Mouse (Mus musculus) adrenal gland, postnatal 10 days (tissue): ENCODE results near the gene Zfp612. TPM values are rescaled to one million over a fixed set of nuclear protein-coding genes. Genes with fewer than 3 reads are reported as not detected.

ENCODE experiments used
- DNase-seq: peaks from one replicate; pipeline ENCODE4 v3.0.0; 2021; ENCODE audit warnings: mixed read lengths
- total RNA-seq, 2 experiments: library from RNA; stranded (reverse); gene quantifications; 2 replicates each; pipeline ENCODE4 v1.2.3; 2021

Gene Zfp612
- total RNA-seq, 2 experiments from 2014 or later, result 6.4 to 6.7 TPM

DNA sequence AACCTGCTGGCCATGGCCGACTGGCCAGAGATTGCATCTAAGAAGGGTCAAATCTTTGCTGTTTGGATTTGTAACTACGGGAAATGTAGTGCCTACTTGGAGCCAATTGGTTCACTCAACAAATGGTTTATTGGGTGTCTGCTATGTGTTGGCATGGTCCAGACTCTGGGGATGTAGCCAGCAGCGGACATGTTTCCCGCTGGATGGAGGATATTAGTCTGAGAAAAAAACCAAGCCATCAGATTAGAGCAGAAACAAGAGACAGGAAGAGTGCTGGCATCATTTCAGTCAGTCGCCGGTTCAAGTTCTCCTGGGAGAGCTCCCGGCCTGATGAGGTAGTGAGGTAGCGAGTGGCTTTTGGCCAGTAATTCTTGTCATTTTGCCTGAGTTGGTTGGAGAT lies 54.7 kb downstream of the Zfp612 start:
- DNase-seq, result no peak

DNA sequence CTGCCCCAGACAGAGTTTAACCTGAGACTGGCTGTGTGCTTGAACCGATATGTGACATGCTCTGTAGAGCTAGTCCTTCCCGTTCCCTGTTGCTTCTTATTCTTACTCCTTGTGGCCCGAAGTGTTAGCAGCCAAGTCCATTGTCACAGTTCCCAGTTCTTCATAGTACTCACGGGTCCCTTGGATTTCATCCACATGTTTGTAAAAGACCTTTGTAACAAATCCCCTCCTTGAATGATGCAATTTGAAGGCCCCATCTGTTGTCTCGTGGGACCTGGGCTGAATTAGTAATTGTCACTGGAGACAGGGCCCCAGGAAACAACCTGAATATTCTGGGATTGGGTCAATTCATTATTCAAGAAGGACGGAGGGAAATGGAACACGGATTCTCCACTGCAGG lies 56.0 kb downstream of the Zfp612 start:
- no peak for DNase-seq

DNA sequence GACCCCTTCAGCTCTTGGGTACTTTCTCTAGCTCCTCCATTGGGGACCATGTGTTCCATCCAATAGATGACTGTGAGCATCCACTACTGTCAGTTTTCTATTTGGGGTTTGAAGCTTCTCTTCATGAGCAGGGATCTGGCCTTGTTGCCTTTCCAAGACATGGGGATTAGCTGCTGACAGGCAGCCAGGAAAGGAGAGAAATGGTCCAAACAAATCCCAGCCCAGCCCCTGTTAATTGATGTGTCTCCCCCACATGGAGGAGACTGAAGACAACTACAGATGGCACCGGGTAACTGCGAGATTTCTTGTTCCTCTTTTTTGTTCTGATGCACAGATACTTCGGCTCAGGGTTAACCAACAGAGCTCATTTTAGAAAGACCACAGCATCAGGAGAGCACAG lies 60.6 kb downstream of the Zfp612 start:
- no peak for DNase-seq

DNA sequence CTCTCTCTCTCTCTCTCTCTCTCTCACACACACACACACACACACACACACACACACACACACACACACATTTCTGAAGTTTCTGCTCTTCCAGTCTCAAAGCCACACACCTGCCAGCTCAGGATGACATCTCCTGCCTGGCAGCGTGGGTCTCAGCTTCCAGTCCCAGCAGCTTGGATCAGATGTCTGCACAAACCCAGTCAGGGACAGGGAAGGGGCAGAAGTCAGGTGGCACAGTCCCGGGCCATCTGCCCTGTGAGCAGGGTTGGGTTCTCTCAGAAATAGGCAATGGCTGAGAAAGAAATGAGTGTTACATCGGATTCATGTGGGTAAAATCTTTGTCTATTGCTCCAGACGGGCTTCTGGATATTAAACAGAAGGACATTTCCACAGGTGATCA lies 61.2 kb downstream of the Zfp612 start:
- DNase-seq, result no peak

Other genes with a start within 250 kb of the Zfp612 start
- 10 to 100 TPM in 1 of 2 experiments, 1 to 10 TPM in 1; 8.0 to 11.4 TPM for gene Phlpp2, start 211.2 kb upstream of the Zfp612 start, total RNA-seq
- under 1 TPM; 0.27 to 0.90 TPM for gene Marveld3, start 117.5 kb upstream of the Zfp612 start, total RNA-seq
- gene Tat, start 89.3 kb upstream of the Zfp612 start, total RNA-seq, result 10 to 100 TPM in 1 of 2 experiments, 1 to 10 TPM in 1; 8.9 to 35.1 TPM
- gene Chst4, start 40.0 kb upstream of the Zfp612 start, total RNA-seq, result 1 to 10 TPM; 2.6 to 3.6 TPM
- gene Gm21964, start 21.5 kb downstream of the Zfp612 start, total RNA-seq, result not detected
- gene Gm17720, start 23.0 kb downstream of the Zfp612 start, total RNA-seq, result not detected
- gene Calb2, start 88.5 kb downstream of the Zfp612 start, total RNA-seq, result under 1 TPM; 0.21 to 0.24 TPM
- gene Cmtr2, start 135.9 kb downstream of the Zfp612 start, total RNA-seq, result 1 to 10 TPM; 6.5 to 7.8 TPM
- under 1 TPM; 0.06 TPM for gene Hydin, start 187.2 kb downstream of the Zfp612 start, total RNA-seq